Mouse (Mus musculus) lung, adult 2 months (tissue): ENCODE measurements at regions not wholly inside any gene's neighbourhood (a gene's known extent, or its start where the extent isn't known, plus 50 kb on each side); places are given as distances from the start of the nearest gene placed in this dataset.

ENCODE experiments used
- DNase-seq: peaks from one replicate; pipeline ENCODE4 v3.0.0; 2022
- H3K4me1 ChIP-seq: fragments of 200-500 bp; 2 replicates; pipeline ENCODE4 v1.6.1; 2011; ENCODE audit warnings: low read length; ENCODE audit not compliant: control insufficient read depth, insufficient read depth
- H3K4me3 ChIP-seq: fragments of 200-500 bp; replicated peaks from 2 replicates; pipeline ENCODE3; 2011; ENCODE audit warnings: low read depth, mild to moderate bottlenecking, control low read depth, low read length; ENCODE audit errors: extremely low read depth
- CTCF ChIP-seq: fragments of 200-500 bp; IDR thresholded peaks from 2 replicates; pipeline ENCODE4 v1.5.1; 2011; ENCODE audit warnings: mild to moderate bottlenecking, low read length, control low read depth; ENCODE audit not compliant: insufficient read depth
- POLR2A ChIP-seq: fragments of 200-500 bp; IDR thresholded peaks from 2 replicates; pipeline ENCODE4 v1.6.1; 2011; ENCODE audit warnings: low read depth, mild to moderate bottlenecking, control low read depth, low read length, borderline replicate concordance; ENCODE audit errors: extremely low read depth
- WGBS: fragments of 180-500 bp; shearing (Covaris S2); methylation state at CpG from one replicate; pipeline ENCODE4 v1.1.7; 2018; 5-methylcytosine and 5-hydroxymethylcytosine counted together

GRCm38 (mm10) chr6:17157270-17157669, 92.3 kb downstream of the Tes start:
- no peak for DNase-seq
- Histone ChIP-seq H3K4me1 (no peaks in the 10 kb centered on the region; the same call in 1 of the 2 replicates), H3K4me3 (no peak overlapping the region)
- no peak for TF ChIP-seq CTCF
- no peak for TF ChIP-seq POLR2A
- WGBS, result 37% methylated on average over 6 of the region's 6 CpGs

GRCm38 (mm10) chr6:17169971-17170781, 105.2 kb downstream of the Tes start:
- TF ChIP-seq CTCF (no peak), POLR2A (peak; percentile 54; the same call in 1 of the 2 replicates)
- peaks cover 9% of the 10 kb centered on the region for H3K4me1 ChIP-seq
- WGBS, result 16% methylated on average over 18 of the region's 18 CpGs
- H3K4me3 ChIP-seq, result peak overlapping the region; percentile 55
- peak; percentile 66 for DNase-seq

GRCm38 (mm10) chr6:17170782-17171272, 105.9 kb downstream of the Tes start:
- 10% methylated on average over 7 of the region's 7 CpGs for WGBS
- no peak for TF ChIP-seq POLR2A
- peak overlapping the region; percentile 55 for H3K4me3 ChIP-seq
- H3K4me1 ChIP-seq, result peaks cover 9% of the 10 kb centered on the region
- no peak for DNase-seq

GRCm38 (mm10) chr6:17171273-17172011, 106.5 kb downstream of the Tes start:
- H3K4me3 ChIP-seq, result peak overlapping the region; percentile 44
- 14% methylated on average over 17 of the region's 17 CpGs for WGBS
- H3K4me1 ChIP-seq, result peaks cover 9% of the 10 kb centered on the region
- TF ChIP-seq CTCF (no peak), POLR2A (no peak)
- DNase-seq, result peak; percentile 71

- TF ChIP-seq CTCF, result no peak
- TF ChIP-seq POLR2A, result no peak
- Histone ChIP-seq H3K4me1 (peaks cover 13% of the 10 kb centered on the region), H3K4me3 (no peak overlapping the region)
- 13% methylated on average over 1 of the region's 1 CpGs for WGBS
- no peak for DNase-seq
Observed at GRCm38 (mm10) chr6:17172050-17172449, 107.1 kb downstream of the Tes start.

- TF ChIP-seq CTCF (no peak), POLR2A (no peak)
- Histone ChIP-seq H3K4me3 (no peak overlapping the region), H3K4me1 (peaks cover 6% of the 10 kb centered on the region)
- WGBS, result 11% methylated on average over 7 of the region's 7 CpGs
- DNase-seq, result peak; percentile 40
Observed at GRCm38 (mm10) chr6:17177153-17177552, 103.8 kb upstream of the Cav2 start.

DNA sequence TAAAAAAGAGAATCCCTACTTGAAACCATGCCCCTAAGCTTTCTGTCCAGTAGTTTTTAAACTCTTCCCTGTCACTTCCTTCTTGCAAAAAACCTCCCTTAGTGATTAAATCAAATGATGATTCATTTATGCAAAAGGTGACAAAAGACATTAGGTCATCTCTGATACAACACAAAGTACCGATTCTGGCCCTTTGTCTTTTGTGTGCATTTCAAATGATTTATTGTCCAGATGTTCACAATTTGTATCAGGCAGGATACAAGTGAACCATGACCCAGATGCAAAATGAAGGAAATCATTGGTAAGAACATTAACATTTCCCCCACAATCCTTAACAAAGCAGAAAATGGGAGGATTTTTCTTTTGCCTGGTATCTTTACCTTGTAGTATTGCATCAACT, 101.5 kb upstream of the Cav2 start:
- DNase-seq, result no peak
- H3K4me3 ChIP-seq, result no peak overlapping the region
- TF ChIP-seq POLR2A (no peak), CTCF (no peak)
- peaks cover 5% of the 10 kb centered on the region for H3K4me1 ChIP-seq
- 28% methylated on average over 1 of the region's 1 CpGs for WGBS

GRCm38 (mm10) chr6:17186604-17187003, 94.4 kb upstream of the Cav2 start:
- Histone ChIP-seq H3K4me1 (no peaks in the 10 kb centered on the region), H3K4me3 (no peak overlapping the region)
- 79% methylated on average over 5 of the region's 5 CpGs for WGBS
- TF ChIP-seq CTCF, result no peak
- TF ChIP-seq POLR2A, result no peak
- DNase-seq, result no peak

DNA sequence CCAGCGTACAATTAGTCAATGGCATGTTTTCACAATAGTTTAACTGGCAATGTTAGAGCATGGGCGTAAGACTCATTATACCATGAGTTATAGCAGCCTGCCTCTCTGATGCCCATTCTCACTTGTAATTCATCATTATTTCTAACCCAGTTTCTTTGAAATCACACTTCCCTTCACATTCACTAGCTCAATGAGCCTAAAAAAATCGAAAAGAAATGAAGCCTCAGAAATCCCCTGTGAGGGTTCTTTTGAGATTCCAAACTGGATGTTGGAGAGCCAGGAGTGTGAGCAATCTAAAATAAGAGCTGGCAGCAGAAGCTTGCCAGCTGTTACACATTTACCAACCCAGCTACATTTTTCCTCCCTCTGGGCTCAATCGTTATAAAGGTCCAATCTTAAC, 93.9 kb upstream of the Cav2 start:
- TF ChIP-seq POLR2A (no peak), CTCF (no peak)
- Histone ChIP-seq H3K4me1 (no peaks in the 10 kb centered on the region), H3K4me3 (no peak overlapping the region)
- WGBS, result 60% methylated on average over 4 of the region's 4 CpGs
- DNase-seq, result no peak
